Mouse (Mus musculus) heart, adult 2 months (tissue): ENCODE measurements at regions not wholly inside any gene's neighbourhood (a gene's known extent, or its start where the extent isn't known, plus 50 kb on each side); places are given as distances from the start of the nearest gene placed in this dataset.

Source experiments
- EP300 ChIP-seq: fragments of 200-500 bp; IDR thresholded peaks from 2 replicates; pipeline ENCODE4 v1.6.1; 2011; ENCODE audit warnings: low read depth, low read length, control low read depth; ENCODE audit not compliant: insufficient read depth
- POLR2A ChIP-seq: fragments of 200-500 bp; IDR thresholded peaks from 2 replicates; pipeline ENCODE4 v1.6.1; 2011; ENCODE audit warnings: mild to moderate bottlenecking, low read depth, low read length, control low read depth; ENCODE audit not compliant: insufficient read depth

DNA sequence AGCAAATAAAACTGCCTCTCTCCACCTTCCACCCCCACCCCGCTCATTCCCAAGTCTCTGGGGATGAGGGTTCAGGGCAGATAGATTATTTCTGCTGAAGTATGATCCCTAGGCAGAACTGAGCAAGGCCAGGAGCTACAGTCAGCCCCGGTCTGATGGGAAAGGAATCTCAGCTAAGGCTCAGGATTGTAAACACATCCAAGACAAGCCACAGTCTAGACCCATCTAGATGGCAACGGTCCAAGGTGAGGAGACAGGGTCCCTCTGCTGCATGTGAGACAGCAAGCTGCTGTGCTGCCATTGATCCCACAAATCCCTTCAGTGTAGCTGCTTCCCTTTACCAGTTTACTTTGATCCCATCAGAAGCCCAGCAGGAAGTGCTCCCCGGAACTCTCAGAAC, 181.3 kb downstream of the Qk start:
- TF ChIP-seq EP300 (no peak), POLR2A (no peak)
